Mouse (Mus musculus): Measurements from ENCODE around the gene Fads6. TPM values are rescaled to one million over a fixed set of nuclear protein-coding genes. Genes with fewer than 3 reads are reported as not detected.

The Fads6 gene
- polyA plus RNA-seq, 1 experiment from 2014 or later = 0.11 TPM

DNA sequence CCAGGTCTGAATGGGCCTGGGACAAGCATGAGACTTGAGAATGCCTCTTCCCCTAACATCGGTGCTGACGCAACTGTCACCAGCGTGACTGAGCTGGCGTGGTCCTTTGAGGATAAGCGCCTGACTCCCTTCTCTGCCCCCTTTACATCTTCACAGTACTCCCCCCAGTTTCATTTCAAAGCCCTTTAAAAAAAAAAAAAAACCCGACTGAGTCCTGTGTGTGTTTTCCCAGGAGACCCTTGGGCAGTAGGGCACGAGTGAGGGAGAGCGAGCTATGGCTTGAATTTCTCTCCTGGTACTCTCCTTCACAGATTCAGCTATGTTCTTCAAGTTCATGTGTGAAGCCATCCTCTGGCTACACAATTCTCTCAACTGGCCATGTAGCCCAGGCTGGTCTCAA lies 697 bp upstream of the Fads6 start:
- 74% methylated on average over 8 of the region's 8 CpGs for WGBS
- Histone ChIP-seq H3K4me1 (peaks cover 13% of the 10 kb centered on the region; the same call in 1 of the 2 replicates), H3K36me3 (no peaks in the 10 kb centered on the region), H3K4me3 (no peak overlapping the region), H3K27ac (replicated peaks) (no peak overlapping the region), H3K4me2 (replicated peaks) (0 out of 2 replicates have a peak overlapping the region, but pooled peaks have one; percentile 86), H3K9ac (replicated peaks) (no peak overlapping the region), H3K9me3 (no peaks in the 10 kb centered on the region), H3K27me3 (peaks cover 42% of the 10 kb centered on the region)
- no peak for ATAC-seq (ENCODE audit: low FRiP score, low read depth)

DNA sequence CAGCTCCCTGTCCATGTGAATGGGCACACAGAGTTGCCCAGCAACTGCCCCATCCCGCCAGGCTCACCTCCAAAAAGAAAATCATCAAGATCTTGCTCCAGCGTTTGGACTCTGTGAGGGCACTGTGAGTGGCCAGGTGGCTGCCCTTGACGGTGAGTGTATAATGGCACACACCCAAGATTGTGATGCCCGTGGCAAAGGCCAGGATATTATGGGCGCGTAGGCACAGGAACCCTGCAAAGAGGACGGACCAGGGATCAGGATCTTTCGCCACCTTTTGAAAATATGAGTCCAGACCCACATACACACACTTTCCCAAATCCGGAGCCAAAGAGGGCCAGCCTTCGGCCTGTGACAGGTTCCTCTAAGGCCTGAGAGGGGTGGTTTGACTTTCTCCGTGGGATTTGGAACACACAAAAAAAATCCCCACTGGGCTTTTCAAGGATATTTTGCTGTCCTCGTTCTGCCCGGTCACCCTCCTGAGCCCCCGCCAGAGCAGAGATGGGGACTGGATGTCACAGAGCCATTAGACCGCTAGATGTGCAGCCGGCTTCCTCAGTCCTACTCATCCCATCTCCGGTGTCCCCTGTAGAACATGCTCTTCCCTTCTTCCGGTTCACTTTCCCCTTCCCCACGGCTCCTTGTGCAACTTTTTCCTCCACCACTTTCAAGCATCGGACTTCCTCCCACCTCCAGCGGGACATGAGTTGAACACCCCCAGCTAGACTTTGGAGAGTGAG lies 822 bp downstream of the Fads6 start:
- no peak overlapping the region for H3K27ac ChIP-seq (replicated peaks)
- WGBS = 56% methylated on average over 21 of the region's 21 CpGs
- H3K4me3 ChIP-seq = peak overlapping the region; percentile 48
- no peak for ATAC-seq (ENCODE audit: low FRiP score, low read depth)
- H3K9me3 ChIP-seq = no peaks in the 10 kb centered on the region
- H3K4me1 ChIP-seq = peaks cover 13% of the 10 kb centered on the region; the same call in 1 of the 2 replicates
- H3K27me3 ChIP-seq = peaks cover 42% of the 10 kb centered on the region
- peak overlapping the region; percentile 62; the same call in 1 of the 2 replicates for H3K9ac ChIP-seq (replicated peaks)
- no peaks in the 10 kb centered on the region for H3K36me3 ChIP-seq
- H3K4me2 ChIP-seq (replicated peaks) = peak overlapping the region; percentile 86

DNA sequence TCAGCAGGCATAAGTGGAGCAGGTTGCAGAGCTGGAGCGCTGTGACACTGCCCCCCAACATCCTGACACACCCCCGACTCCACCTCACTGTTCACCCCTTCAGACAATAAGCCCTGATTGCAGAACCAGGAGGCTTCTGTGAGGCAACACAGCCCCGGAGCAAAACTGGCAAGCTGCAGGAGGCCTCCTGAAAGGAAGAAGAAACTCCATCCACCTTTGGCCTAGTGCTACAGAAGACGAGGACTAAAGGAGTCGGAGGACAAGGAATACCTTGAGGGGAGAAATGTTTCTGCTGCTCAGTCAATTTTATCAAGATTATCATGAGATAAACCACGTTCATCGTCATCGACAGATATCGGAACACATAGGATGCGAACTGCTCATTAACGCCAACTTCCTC lies 1.5 kb downstream of the Fads6 start:
- H3K4me2 ChIP-seq (replicated peaks) = no peak overlapping the region
- ATAC-seq (ENCODE audit: low FRiP score, low read depth) = no peak
- no peaks in the 10 kb centered on the region for H3K9me3 ChIP-seq
- no peaks in the 10 kb centered on the region for H3K36me3 ChIP-seq
- peaks cover 13% of the 10 kb centered on the region; the same call in 1 of the 2 replicates for H3K4me1 ChIP-seq
- H3K9ac ChIP-seq (replicated peaks) = no peak overlapping the region
- H3K4me3 ChIP-seq = no peak overlapping the region
- H3K27ac ChIP-seq (replicated peaks) = no peak overlapping the region
- WGBS = 90% methylated on average over 11 of the region's 11 CpGs
- peaks cover 42% of the 10 kb centered on the region for H3K27me3 ChIP-seq

- 72% methylated on average over 14 of the region's 14 CpGs for WGBS
- Histone ChIP-seq H3K9ac (replicated peaks) (no peak overlapping the region), H3K27me3 (peaks cover 23% of the 10 kb centered on the region), H3K27ac (replicated peaks) (no peak overlapping the region), H3K4me1 (peaks cover 11% of the 10 kb centered on the region; the same call in 1 of the 2 replicates), H3K36me3 (no peaks in the 10 kb centered on the region), H3K9me3 (no peaks in the 10 kb centered on the region), H3K4me3 (no peak overlapping the region), H3K4me2 (replicated peaks) (no peak overlapping the region)
- no peak for ATAC-seq (ENCODE audit: low FRiP score, low read depth)
These were observed 4.7 kb downstream of the Fads6 start for GRCm38 (mm10) chr11:115292631-115293375.

GRCm38 (mm10) chr11:115291503-115291902 lies 6.0 kb downstream of the Fads6 start:
- Histone ChIP-seq H3K36me3 (no peaks in the 10 kb centered on the region), H3K9me3 (no peaks in the 10 kb centered on the region), H3K4me3 (no peak overlapping the region), H3K27me3 (peaks cover 10% of the 10 kb centered on the region), H3K27ac (replicated peaks) (no peak overlapping the region), H3K9ac (replicated peaks) (no peak overlapping the region), H3K4me2 (replicated peaks) (no peak overlapping the region), H3K4me1 (peaks cover 4% of the 10 kb centered on the region; the same call in 1 of the 2 replicates)
- 78% methylated on average over 10 of the region's 10 CpGs for WGBS
- no peak for ATAC-seq (ENCODE audit: low FRiP score, low read depth)

- ATAC-seq (ENCODE audit: low FRiP score, low read depth) = no peak
- H3K27me3 ChIP-seq = peaks cover 4% of the 10 kb centered on the region
These were observed 6.5 kb downstream of the Fads6 start for GRCm38 (mm10) chr11:115290919-115291318.

GRCm38 (mm10) chr11:115290314-115290713 lies 7.1 kb downstream of the Fads6 start:
- H3K9me3 ChIP-seq = no peaks in the 10 kb centered on the region
- WGBS = 95% methylated on average over 1 of the region's 1 CpGs

More at GRCm38 (mm10) chr11:115290919-115291318, 6.5 kb downstream of the Fads6 start:
- Histone ChIP-seq H3K4me1 (peaks cover 4% of the 10 kb centered on the region; the same call in 1 of the 2 replicates), H3K9ac (replicated peaks) (no peak overlapping the region), H3K27ac (replicated peaks) (no peak overlapping the region), H3K9me3 (no peaks in the 10 kb centered on the region), H3K4me3 (no peak overlapping the region), H3K4me2 (replicated peaks) (no peak overlapping the region), H3K36me3 (no peaks in the 10 kb centered on the region)
- 92% methylated on average over 6 of the region's 6 CpGs for WGBS

GRCm38 (mm10) chr11:115289885-115290284 lies 7.6 kb downstream of the Fads6 start:
- no peak overlapping the region for H3K4me2 ChIP-seq (replicated peaks)
- H3K27ac ChIP-seq (replicated peaks) = no peak overlapping the region
- no peaks in the 10 kb centered on the region for H3K36me3 ChIP-seq
- WGBS = 87% methylated on average over 8 of the region's 8 CpGs
- H3K27me3 ChIP-seq = no peaks in the 10 kb centered on the region; the same call in 1 of the 2 replicates
- H3K4me3 ChIP-seq = no peak overlapping the region
- H3K9me3 ChIP-seq = no peaks in the 10 kb centered on the region
- no peak overlapping the region for H3K9ac ChIP-seq (replicated peaks)
- H3K4me1 ChIP-seq = peaks cover 4% of the 10 kb centered on the region; the same call in 1 of the 2 replicates
- ATAC-seq (ENCODE audit: low FRiP score, low read depth) = no peak

More at GRCm38 (mm10) chr11:115290314-115290713, 7.1 kb downstream of the Fads6 start:
- ATAC-seq (ENCODE audit: low FRiP score, low read depth) = no peak
- peaks cover 4% of the 10 kb centered on the region; the same call in 1 of the 2 replicates for H3K4me1 ChIP-seq
- no peaks in the 10 kb centered on the region; the same call in 1 of the 2 replicates for H3K27me3 ChIP-seq
- no peak overlapping the region for H3K4me3 ChIP-seq
- no peak overlapping the region for H3K4me2 ChIP-seq (replicated peaks)
- no peak overlapping the region for H3K9ac ChIP-seq (replicated peaks)
- H3K36me3 ChIP-seq = no peaks in the 10 kb centered on the region
- no peak overlapping the region for H3K27ac ChIP-seq (replicated peaks)

- Histone ChIP-seq H3K4me1 (peaks cover 4% of the 10 kb centered on the region; the same call in 1 of the 2 replicates), H3K9me3 (no peaks in the 10 kb centered on the region), H3K9ac (replicated peaks) (no peak overlapping the region), H3K36me3 (no peaks in the 10 kb centered on the region), H3K4me3 (no peak overlapping the region), H3K4me2 (replicated peaks) (no peak overlapping the region), H3K27ac (replicated peaks) (no peak overlapping the region), H3K27me3 (no peaks in the 10 kb centered on the region)
- ATAC-seq (ENCODE audit: low FRiP score, low read depth) = no peak
- WGBS = 81% methylated on average over 2 of the region's 2 CpGs
These were observed 9.2 kb downstream of the Fads6 start for GRCm38 (mm10) chr11:115288305-115288704.

DNA sequence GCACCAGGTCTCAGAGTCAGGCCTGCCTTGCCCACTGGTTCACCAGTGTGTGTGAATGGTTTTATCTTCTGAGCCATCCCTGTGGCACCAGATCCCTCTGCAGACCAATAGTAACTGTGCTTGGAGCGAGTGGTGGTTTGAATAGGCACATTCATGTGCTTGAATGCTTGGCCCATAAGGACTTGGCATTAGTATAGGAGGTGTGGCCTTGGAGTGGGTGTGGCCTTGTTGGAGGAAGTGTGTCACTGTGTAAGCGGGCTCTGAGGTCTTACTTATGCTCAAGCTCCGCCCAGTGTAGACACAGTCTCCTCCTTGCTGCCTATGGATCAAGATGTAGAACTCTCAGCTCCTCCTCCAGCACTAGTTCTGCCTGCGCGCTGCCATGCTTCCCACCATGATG lies 10.1 kb downstream of the Fads6 start:
- H3K4me3 ChIP-seq = no peak overlapping the region
- no peaks in the 10 kb centered on the region for H3K36me3 ChIP-seq
- H3K27me3 ChIP-seq = no peaks in the 10 kb centered on the region
- no peak overlapping the region for H3K27ac ChIP-seq (replicated peaks)
- no peak for ATAC-seq (ENCODE audit: low FRiP score, low read depth)
- H3K4me2 ChIP-seq (replicated peaks) = no peak overlapping the region
- H3K9me3 ChIP-seq = no peaks in the 10 kb centered on the region
- 78% methylated on average over 5 of the region's 5 CpGs for WGBS
- peaks cover 4% of the 10 kb centered on the region; the same call in 1 of the 2 replicates for H3K4me1 ChIP-seq
- H3K9ac ChIP-seq (replicated peaks) = no peak overlapping the region

DNA sequence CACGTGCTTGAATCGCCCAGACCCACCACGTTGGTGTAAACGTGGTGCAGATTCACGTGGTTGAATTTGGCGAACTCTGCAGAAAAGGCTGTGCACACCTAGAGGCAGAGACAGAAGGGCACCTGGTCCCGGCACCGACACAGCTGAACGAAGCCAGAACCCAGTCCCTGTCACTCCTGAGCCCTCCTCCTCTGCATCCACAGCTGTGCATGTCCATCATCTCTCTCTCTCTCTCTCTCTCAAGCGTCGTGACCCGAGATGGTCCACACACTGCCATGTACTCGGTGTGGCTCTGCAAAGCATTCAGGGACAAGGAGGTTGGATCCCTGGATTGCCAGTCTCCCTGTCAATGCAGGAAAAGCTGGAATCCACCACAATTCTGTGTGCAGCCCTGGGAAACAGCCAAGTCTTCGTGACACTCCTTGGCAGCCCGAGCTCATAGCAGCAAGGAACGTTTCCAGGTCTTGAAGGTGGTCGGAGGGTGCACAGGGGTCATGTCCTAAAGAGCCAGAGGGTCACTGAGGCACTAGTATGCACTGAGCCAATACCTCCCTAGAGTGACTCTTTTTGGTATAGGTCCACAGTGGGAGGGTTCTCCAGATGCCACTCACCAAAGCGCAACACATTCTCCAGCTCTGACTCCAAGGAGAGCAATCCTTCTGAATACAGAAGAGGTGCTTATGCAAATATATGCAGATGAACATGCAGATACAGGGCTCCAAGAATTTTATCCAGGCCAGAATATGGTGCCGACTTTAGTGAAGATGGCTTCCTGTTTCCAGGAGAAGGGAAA lies 11.1 kb downstream of the Fads6 start:
- no peak overlapping the region for H3K27ac ChIP-seq (replicated peaks)
- WGBS = 83% methylated on average over 19 of the region's 19 CpGs
- no peaks in the 10 kb centered on the region for H3K36me3 ChIP-seq
- no peaks in the 10 kb centered on the region for H3K9me3 ChIP-seq
- peaks cover 4% of the 10 kb centered on the region; the same call in 1 of the 2 replicates for H3K4me1 ChIP-seq
- no peak for ATAC-seq (ENCODE audit: low FRiP score, low read depth)
- H3K9ac ChIP-seq (replicated peaks) = no peak overlapping the region
- no peak overlapping the region for H3K4me2 ChIP-seq (replicated peaks)
- H3K4me3 ChIP-seq = no peak overlapping the region
- no peaks in the 10 kb centered on the region for H3K27me3 ChIP-seq
